Mouse (Mus musculus): Measurements from ENCODE around the gene H2afv. TPM values are rescaled to one million over a fixed set of nuclear protein-coding genes. Genes with fewer than 3 reads are reported as not detected.

Gene H2afv
- total and polyA plus RNA-seq, 3 experiments: 46.6 to 73.2 (median 63.7) TPM

DNA sequence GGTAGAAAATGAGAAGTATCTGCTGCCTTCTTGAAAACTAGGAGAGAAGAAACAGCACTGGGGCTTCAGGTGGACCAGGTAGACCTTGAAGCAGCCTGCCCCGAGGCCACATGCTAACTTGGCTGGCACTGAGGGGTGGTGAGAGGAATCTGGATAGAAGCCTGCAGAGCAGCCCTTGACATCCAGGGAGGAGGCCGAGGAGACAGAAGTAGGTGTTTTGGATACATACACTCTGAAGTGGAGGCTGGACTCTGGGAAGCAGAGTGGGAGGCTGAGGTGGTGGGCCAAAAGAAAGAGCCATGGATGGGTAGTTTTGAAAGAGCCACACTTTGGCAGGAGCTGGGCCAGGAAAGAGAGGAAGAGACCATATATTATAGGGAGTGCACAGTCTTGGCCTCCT, 35.0 kb upstream of the H2afv start:
- in situ Hi-C loops (cut with MboI; ENCODE audit: low pct_ligation_motif_present, low pct_unique_long_range_greater_than_20kb, low sequenced_read_pairs) (no loop called here), dilution Hi-C loops (cut with MboI; ENCODE audit: extremely low pct_ligation_motif_present, extremely low pct_unique_long_range_greater_than_20kb, low sequenced_read_pairs) (no loop called here)
- Histone ChIP-seq H3K4me3 (replicated peaks in 1 of 3; ENCODE audit: low read depth in 2 of 3, low read length in 2 of 3, poor library complexity in 1 of 3) (no peak overlapping the region), H3K4me1 (ENCODE audit: control insufficient read depth in 1 of 2, insufficient read depth in 2 of 2) (peaks cover 0 to 19% of the 10 kb centered on the region in 2 experiments; a peak in 2 of 4 replicates), H3K79me2 (replicated peaks; ENCODE audit: control insufficient read depth, extremely low read depth, insufficient read depth, poor library complexity, severe bottlenecking) (peaks cover 15% of the 10 kb centered on the region), H3K36me3 (replicated peaks in 1 of 2; ENCODE audit: control insufficient read depth in 1 of 2, insufficient read depth in 1 of 2, low read length in 1 of 2) (peaks cover 2 to 6% of the 10 kb centered on the region in 2 experiments), H3K27ac (ENCODE audit: insufficient read depth, low read depth) (no peak overlapping the region), H3K27me3 (replicated peaks) (no peaks in the 10 kb centered on the region), H3K4me2 (ENCODE audit: insufficient read depth, low read depth, poor library complexity, severe bottlenecking) (no peak overlapping the region), H3K9ac (ENCODE audit: insufficient read depth, low read depth) (no peak overlapping the region), H3K9me3 (replicated peaks; ENCODE audit: low read length) (no peaks in the 10 kb centered on the region)
- TF ChIP-seq KAT2A (IDR thresholded peaks at IDR 0.05; ENCODE audit: insufficient replicate concordance, low read length) (no peak), MYC (IDR thresholded peaks at IDR 0.05; ENCODE audit: low read depth, low read length) (no peak), ZNF384 (IDR thresholded peaks at IDR 0.05; ENCODE audit: low read depth, low read length) (no peak), HCFC1 (IDR thresholded peaks at IDR 0.05; ENCODE audit: low read depth, low read length) (no peak), CTCF (conservative IDR thresholded peaks at IDR 0.05 in 1 of 2, IDR thresholded peaks at IDR 0.05 in 1 of 2; ENCODE audit: low read depth in 2 of 2, low read length in 2 of 2) (no peak), ZMIZ1 (IDR thresholded peaks at IDR 0.05; ENCODE audit: low read depth, low read length) (no peak), CHD2 (IDR thresholded peaks at IDR 0.05; ENCODE audit: low read length) (no peak), BHLHE40 (IDR thresholded peaks at IDR 0.05; ENCODE audit: low read depth, low read length) (no peak), CHD1 (IDR thresholded peaks at IDR 0.05; ENCODE audit: low read depth, low read length) (no peak), MEF2A (IDR thresholded peaks at IDR 0.05; ENCODE audit: borderline replicate concordance, low read depth, low read length) (no peak), E2F4 (IDR thresholded peaks at IDR 0.05; ENCODE audit: insufficient replicate concordance, low read depth, low read length) (no peak), POLR2AphosphoS2 (IDR thresholded peaks at IDR 0.05; ENCODE audit: low read depth, low read length) (no peak), IRF4 (IDR thresholded peaks at IDR 0.05; ENCODE audit: low read depth, low read length) (no peak), RCOR1 (conservative IDR thresholded peaks at IDR 0.05; ENCODE audit: low read depth, low read length) (no peak), JUND (conservative IDR thresholded peaks at IDR 0.05; ENCODE audit: low read depth, low read length) (no peak), EP300 (IDR thresholded peaks at IDR 0.05; ENCODE audit: low read length) (no peak), UBTF (IDR thresholded peaks at IDR 0.05; ENCODE audit: low read depth, low read length) (no peak), NRF1 (IDR thresholded peaks at IDR 0.05; ENCODE audit: low read depth, low read length) (no peak)
- no peak for DNase-seq (ENCODE audit: extremely low read depth)

DNA sequence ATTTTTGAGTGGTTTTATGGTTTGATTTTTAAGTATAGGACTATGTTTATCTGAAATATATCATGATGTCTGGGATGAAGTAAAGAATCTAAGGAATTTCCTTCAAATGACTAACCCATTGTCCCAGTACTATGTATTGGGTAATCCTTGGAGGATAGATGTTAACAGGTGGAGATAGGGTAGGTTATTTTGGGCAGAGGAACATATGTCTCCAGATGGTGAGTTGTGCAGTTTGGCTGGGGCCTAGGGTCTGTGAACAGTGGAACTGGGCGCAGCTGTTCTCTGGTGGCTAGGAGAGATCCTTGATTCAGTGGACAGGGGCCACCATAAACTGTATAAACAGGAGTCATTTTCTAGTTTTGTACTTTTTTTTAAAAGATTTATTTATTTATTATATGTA, 33.1 kb upstream of the H2afv start:
- H3K9ac ChIP-seq (ENCODE audit: insufficient read depth, low read depth): no peak overlapping the region
- H3K27ac ChIP-seq (ENCODE audit: insufficient read depth, low read depth): no peak overlapping the region
- no peak overlapping the region for H3K4me3 ChIP-seq (replicated peaks in 1 of 3; ENCODE audit: low read depth in 2 of 3, low read length in 2 of 3, poor library complexity in 1 of 3)
- peaks cover 32% of the 10 kb centered on the region for H3K79me2 ChIP-seq (replicated peaks; ENCODE audit: control insufficient read depth, extremely low read depth, insufficient read depth, poor library complexity, severe bottlenecking)
- no peaks in the 10 kb centered on the region for H3K9me3 ChIP-seq (replicated peaks; ENCODE audit: low read length)
- H3K4me1 ChIP-seq (ENCODE audit: control insufficient read depth in 1 of 2, insufficient read depth in 2 of 2): peaks cover 0 to 18% of the 10 kb centered on the region in 2 experiments; a peak in 1 of 4 replicates
- TF ChIP-seq EP300 (IDR thresholded peaks at IDR 0.05; ENCODE audit: low read length): no peak
- no peak for TF ChIP-seq NELFE (IDR thresholded peaks at IDR 0.05; ENCODE audit: low read depth, low read length)
- TF ChIP-seq RAD21 (IDR thresholded peaks at IDR 0.05; ENCODE audit: low read depth, low read length): no peak
- TF ChIP-seq CTCF (conservative IDR thresholded peaks at IDR 0.05 in 1 of 2, IDR thresholded peaks at IDR 0.05 in 1 of 2; ENCODE audit: low read depth in 2 of 2, low read length in 2 of 2): no peak
- no peak for TF ChIP-seq SIN3A (IDR thresholded peaks at IDR 0.05; ENCODE audit: low read length)
- TF ChIP-seq ETS1 (conservative IDR thresholded peaks at IDR 0.05; ENCODE audit: low read depth, low read length): no peak
- TF ChIP-seq ZNF384 (IDR thresholded peaks at IDR 0.05; ENCODE audit: low read depth, low read length): no peak
- no peak for DNase-seq (ENCODE audit: extremely low read depth)
- dilution Hi-C loops (cut with MboI; ENCODE audit: extremely low pct_ligation_motif_present, extremely low pct_unique_long_range_greater_than_20kb, low sequenced_read_pairs): no loop called here
- no peaks in the 10 kb centered on the region for H3K27me3 ChIP-seq (replicated peaks)
- peaks cover 2 to 17% of the 10 kb centered on the region in 2 experiments for H3K36me3 ChIP-seq (replicated peaks in 1 of 2; ENCODE audit: control insufficient read depth in 1 of 2, insufficient read depth in 1 of 2, low read length in 1 of 2)
- no peak overlapping the region for H3K4me2 ChIP-seq (ENCODE audit: insufficient read depth, low read depth, poor library complexity, severe bottlenecking)
- in situ Hi-C loops (cut with MboI; ENCODE audit: low pct_ligation_motif_present, low pct_unique_long_range_greater_than_20kb, low sequenced_read_pairs): no loop called here

Data from CH12.LX (cell line).